Mouse (Mus musculus): ENCODE measurements around the gene Qsox1. TPM values are rescaled to one million over a fixed set of nuclear protein-coding genes. Genes with fewer than 3 reads are reported as not detected.
A peak's percentile ranks its signal among the peaks of the same experiment; 100 is the strongest.

Gene Qsox1
- polyA plus RNA-seq, 1 experiment: 35.0 TPM

- no peak for DNase-seq (ENCODE audit: low read depth)
- TF ChIP-seq POLR2A (IDR thresholded peaks at IDR 0.05; ENCODE audit: borderline replicate concordance, extremely low read depth, insufficient read depth, insufficient read length, poor library complexity, severe bottlenecking) (no peak), CTCF (IDR thresholded peaks at IDR 0.05; ENCODE audit: borderline replicate concordance, extremely low read depth, insufficient read depth, insufficient read length) (no peak)
Measured at GRCm38 (mm10) chr1:155825940-155826716, 13.4 kb upstream of the Qsox1 start.

GRCm38 (mm10) chr1:155820646-155821045 lies 8.0 kb upstream of the Qsox1 start:
- DNase-seq (ENCODE audit: low read depth): no peak
- no peak for TF ChIP-seq POLR2A (IDR thresholded peaks at IDR 0.05; ENCODE audit: borderline replicate concordance, extremely low read depth, insufficient read depth, insufficient read length, poor library complexity, severe bottlenecking)
- TF ChIP-seq CTCF (IDR thresholded peaks at IDR 0.05; ENCODE audit: borderline replicate concordance, extremely low read depth, insufficient read depth, insufficient read length): no peak

- no peak for DNase-seq (ENCODE audit: low read depth)
Measured at GRCm38 (mm10) chr1:155816167-155816566, 3.5 kb upstream of the Qsox1 start.

GRCm38 (mm10) chr1:155811995-155812580 lies 601 bp downstream of the Qsox1 start:
- no peak for DNase-seq (ENCODE audit: low read depth)
- no peak for TF ChIP-seq CTCF (IDR thresholded peaks at IDR 0.05; ENCODE audit: borderline replicate concordance, extremely low read depth, insufficient read depth, insufficient read length)
- TF ChIP-seq POLR2A (IDR thresholded peaks at IDR 0.05; ENCODE audit: borderline replicate concordance, extremely low read depth, insufficient read depth, insufficient read length, poor library complexity, severe bottlenecking): no peak

More at GRCm38 (mm10) chr1:155816167-155816566, 3.5 kb upstream of the Qsox1 start:
- TF ChIP-seq POLR2A (IDR thresholded peaks at IDR 0.05; ENCODE audit: borderline replicate concordance, extremely low read depth, insufficient read depth, insufficient read length, poor library complexity, severe bottlenecking) (no peak), CTCF (IDR thresholded peaks at IDR 0.05; ENCODE audit: borderline replicate concordance, extremely low read depth, insufficient read depth, insufficient read length) (no peak)

- TF ChIP-seq CTCF (IDR thresholded peaks at IDR 0.05; ENCODE audit: borderline replicate concordance, extremely low read depth, insufficient read depth, insufficient read length) (no peak), POLR2A (IDR thresholded peaks at IDR 0.05; ENCODE audit: borderline replicate concordance, extremely low read depth, insufficient read depth, insufficient read length, poor library complexity, severe bottlenecking) (no peak)
- peak; percentile 46 for DNase-seq (ENCODE audit: low read depth)
Measured at GRCm38 (mm10) chr1:155810616-155811015, 2.1 kb downstream of the Qsox1 start.

GRCm38 (mm10) chr1:155809706-155810442 lies 2.8 kb downstream of the Qsox1 start:
- peak; percentile 57 for DNase-seq (ENCODE audit: low read depth)
- TF ChIP-seq CTCF (IDR thresholded peaks at IDR 0.05; ENCODE audit: borderline replicate concordance, extremely low read depth, insufficient read depth, insufficient read length): no peak
- no peak for TF ChIP-seq POLR2A (IDR thresholded peaks at IDR 0.05; ENCODE audit: borderline replicate concordance, extremely low read depth, insufficient read depth, insufficient read length, poor library complexity, severe bottlenecking)

- no peak for DNase-seq (ENCODE audit: low read depth)
- no peak for TF ChIP-seq CTCF (IDR thresholded peaks at IDR 0.05; ENCODE audit: borderline replicate concordance, extremely low read depth, insufficient read depth, insufficient read length)
- TF ChIP-seq POLR2A (IDR thresholded peaks at IDR 0.05; ENCODE audit: borderline replicate concordance, extremely low read depth, insufficient read depth, insufficient read length, poor library complexity, severe bottlenecking): no peak
Measured at GRCm38 (mm10) chr1:155808261-155808660, 4.4 kb downstream of the Qsox1 start.

- no peak for TF ChIP-seq POLR2A (IDR thresholded peaks at IDR 0.05; ENCODE audit: borderline replicate concordance, extremely low read depth, insufficient read depth, insufficient read length, poor library complexity, severe bottlenecking)
- no peak for TF ChIP-seq CTCF (IDR thresholded peaks at IDR 0.05; ENCODE audit: borderline replicate concordance, extremely low read depth, insufficient read depth, insufficient read length)
- no peak for DNase-seq (ENCODE audit: low read depth)
Measured at GRCm38 (mm10) chr1:155805607-155806006, 7.1 kb downstream of the Qsox1 start.

- TF ChIP-seq CTCF (IDR thresholded peaks at IDR 0.05; ENCODE audit: borderline replicate concordance, extremely low read depth, insufficient read depth, insufficient read length) (no peak), POLR2A (IDR thresholded peaks at IDR 0.05; ENCODE audit: borderline replicate concordance, extremely low read depth, insufficient read depth, insufficient read length, poor library complexity, severe bottlenecking) (no peak)
Measured at GRCm38 (mm10) chr1:155801014-155801991, 11.4 kb downstream of the Qsox1 start.

GRCm38 (mm10) chr1:155798000-155798399 lies 14.7 kb downstream of the Qsox1 start:
- no peak for TF ChIP-seq CTCF (IDR thresholded peaks at IDR 0.05; ENCODE audit: borderline replicate concordance, extremely low read depth, insufficient read depth, insufficient read length)
- TF ChIP-seq POLR2A (IDR thresholded peaks at IDR 0.05; ENCODE audit: borderline replicate concordance, extremely low read depth, insufficient read depth, insufficient read length, poor library complexity, severe bottlenecking): no peak
- no peak for DNase-seq (ENCODE audit: low read depth)

More at GRCm38 (mm10) chr1:155801014-155801991, 11.4 kb downstream of the Qsox1 start:
- DNase-seq (ENCODE audit: low read depth): no peak

Data from brain, embryonic 14.5 days (tissue).